Mouse (Mus musculus) lung, postnatal 0 days (tissue): ENCODE data around the gene Rbm19.

Experiments used
- CTCF ChIP-seq: IDR thresholded peaks from 2 replicates; pipeline ENCODE4 v1.5.1; 2016; ENCODE audit warnings: antibody characterized with exemption, mild to moderate bottlenecking
- EP300 ChIP-seq: IDR thresholded peaks from 2 replicates; pipeline ENCODE4 v1.6.1; 2016; ENCODE audit warnings: antibody characterized with exemption, mild to moderate bottlenecking, control low read depth

DNA sequence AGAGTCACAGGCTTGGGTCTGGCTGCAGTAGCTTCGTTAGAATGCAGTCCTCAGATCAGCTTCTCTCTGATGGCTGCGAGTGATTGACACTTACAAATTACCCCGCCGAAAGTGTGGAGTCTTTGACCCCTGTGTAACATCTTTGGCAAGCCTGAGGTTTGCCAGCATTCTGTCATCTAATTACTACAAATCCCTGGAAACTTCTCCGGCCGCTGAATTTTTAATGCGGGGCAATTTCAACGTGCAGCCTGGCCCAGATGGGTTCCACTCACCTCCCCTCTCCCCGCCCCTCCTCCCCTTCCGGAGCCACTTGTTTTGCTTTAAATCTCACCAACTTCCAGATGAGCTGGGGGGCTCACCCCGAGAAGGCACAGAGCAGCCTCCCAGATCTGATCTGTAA is 94.4 kb downstream of the Rbm19 start:
- no peak for TF ChIP-seq CTCF
- TF ChIP-seq EP300: no peak
